Mouse (Mus musculus): ENCODE results near the gene Akap13. TPM values are rescaled to one million over a fixed set of nuclear protein-coding genes. Genes with fewer than 3 reads are reported as not detected.

The Akap13 gene
- polyA plus RNA-seq, 1 experiment from 2014 or later = 17.1 TPM

DNA sequence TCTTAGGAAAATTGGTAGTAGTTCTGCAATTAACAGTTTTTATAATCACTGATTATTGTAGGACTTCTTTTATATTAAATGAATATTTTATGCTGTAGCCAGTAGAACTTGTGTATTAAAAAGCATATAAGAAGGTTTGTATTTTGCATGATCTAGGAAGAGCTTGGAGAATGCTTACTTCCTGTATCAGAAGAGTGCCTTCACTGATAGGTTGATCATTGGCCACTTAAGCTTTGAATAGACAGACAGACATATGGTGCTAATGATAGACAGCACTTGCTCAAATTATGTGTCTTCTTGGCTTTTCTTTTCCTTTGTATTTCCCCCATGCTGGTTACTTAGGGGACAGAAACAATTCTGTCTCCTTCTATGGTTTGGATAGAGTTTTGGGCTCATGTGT, 139.9 kb downstream of the Akap13 start:
- no peaks in the 10 kb centered on the region for H3K36me3 ChIP-seq
- no peak overlapping the region for H3K9ac ChIP-seq (replicated peaks)
- H3K27ac ChIP-seq = no peak overlapping the region
- H3K4me3 ChIP-seq (replicated peaks) = no peak overlapping the region
- no peak overlapping the region for H3K4me2 ChIP-seq (replicated peaks)
- no peaks in the 10 kb centered on the region for H3K27me3 ChIP-seq
- ATAC-seq = no peak
- H3K4me1 ChIP-seq (replicated peaks) = no peaks in the 10 kb centered on the region
- no peaks in the 10 kb centered on the region for H3K9me3 ChIP-seq

DNA sequence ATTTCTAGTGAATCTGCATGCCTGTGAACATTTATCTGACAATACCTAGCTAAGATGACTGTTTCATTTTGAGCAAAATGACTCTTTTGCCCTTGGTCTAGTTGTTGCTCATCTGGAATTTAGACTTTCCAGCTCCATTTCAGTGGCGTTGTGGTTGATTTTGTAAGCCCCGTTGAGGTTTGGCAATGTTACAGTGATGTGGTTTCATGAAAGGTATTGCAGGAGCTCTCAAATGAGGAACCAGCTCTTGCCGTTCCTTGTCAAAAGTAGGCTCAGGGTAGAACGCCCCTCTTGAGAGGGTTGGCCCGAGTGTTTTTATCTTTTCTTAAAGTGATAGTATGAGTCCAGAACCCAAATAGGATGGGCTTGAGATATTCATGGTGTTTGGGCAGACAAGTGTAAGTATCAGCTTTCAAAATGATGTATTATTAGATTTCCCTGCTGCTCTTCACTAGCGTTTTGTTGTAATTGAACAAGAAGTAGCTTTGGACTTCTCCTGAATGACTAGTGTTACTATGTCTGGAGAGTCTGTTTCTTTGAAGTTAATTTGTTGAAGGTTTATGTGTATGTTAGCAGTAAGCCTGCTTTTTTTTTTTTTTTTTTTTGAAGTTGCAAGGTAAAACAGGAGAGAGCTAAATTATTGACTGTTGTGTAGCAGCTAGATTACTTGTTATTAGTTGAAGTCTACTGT, 140.9 kb downstream of the Akap13 start:
- H3K4me2 ChIP-seq (replicated peaks) = no peak overlapping the region
- no peak overlapping the region for H3K9ac ChIP-seq (replicated peaks)
- H3K4me3 ChIP-seq (replicated peaks) = no peak overlapping the region
- H3K27me3 ChIP-seq = no peaks in the 10 kb centered on the region
- no peaks in the 10 kb centered on the region for H3K36me3 ChIP-seq
- H3K9me3 ChIP-seq = no peaks in the 10 kb centered on the region
- H3K27ac ChIP-seq = no peak overlapping the region
- no peak for ATAC-seq
- 88% methylated on average over 6 of the region's 6 CpGs for WGBS
- H3K4me1 ChIP-seq (replicated peaks) = no peaks in the 10 kb centered on the region

DNA sequence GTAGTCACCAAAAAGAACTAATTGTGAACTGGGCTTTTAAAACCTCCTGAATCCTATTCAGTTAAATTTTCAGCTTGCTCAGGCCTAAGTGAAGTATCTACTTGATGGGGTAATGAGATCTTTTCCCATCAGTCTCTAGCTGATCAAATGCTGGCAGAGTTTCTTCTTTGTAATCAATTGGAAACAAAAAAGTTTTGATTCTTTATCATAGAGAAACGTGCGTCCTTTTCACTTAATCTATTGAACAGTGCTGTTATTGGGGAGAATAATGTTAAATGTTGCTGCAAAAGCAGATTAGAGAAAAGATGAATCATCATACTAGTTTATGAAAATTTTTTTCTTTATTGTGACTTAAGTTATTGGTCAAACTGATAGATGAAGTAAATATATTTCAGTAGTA, 142.5 kb downstream of the Akap13 start:
- no peaks in the 10 kb centered on the region for H3K9me3 ChIP-seq
- no peak overlapping the region for H3K9ac ChIP-seq (replicated peaks)
- 86% methylated on average over 2 of the region's 2 CpGs for WGBS
- H3K4me2 ChIP-seq (replicated peaks) = no peak overlapping the region
- H3K27ac ChIP-seq = no peak overlapping the region
- no peaks in the 10 kb centered on the region for H3K27me3 ChIP-seq
- no peak overlapping the region for H3K4me3 ChIP-seq (replicated peaks)
- no peak for ATAC-seq
- no peaks in the 10 kb centered on the region for H3K4me1 ChIP-seq (replicated peaks)
- H3K36me3 ChIP-seq = no peaks in the 10 kb centered on the region

DNA sequence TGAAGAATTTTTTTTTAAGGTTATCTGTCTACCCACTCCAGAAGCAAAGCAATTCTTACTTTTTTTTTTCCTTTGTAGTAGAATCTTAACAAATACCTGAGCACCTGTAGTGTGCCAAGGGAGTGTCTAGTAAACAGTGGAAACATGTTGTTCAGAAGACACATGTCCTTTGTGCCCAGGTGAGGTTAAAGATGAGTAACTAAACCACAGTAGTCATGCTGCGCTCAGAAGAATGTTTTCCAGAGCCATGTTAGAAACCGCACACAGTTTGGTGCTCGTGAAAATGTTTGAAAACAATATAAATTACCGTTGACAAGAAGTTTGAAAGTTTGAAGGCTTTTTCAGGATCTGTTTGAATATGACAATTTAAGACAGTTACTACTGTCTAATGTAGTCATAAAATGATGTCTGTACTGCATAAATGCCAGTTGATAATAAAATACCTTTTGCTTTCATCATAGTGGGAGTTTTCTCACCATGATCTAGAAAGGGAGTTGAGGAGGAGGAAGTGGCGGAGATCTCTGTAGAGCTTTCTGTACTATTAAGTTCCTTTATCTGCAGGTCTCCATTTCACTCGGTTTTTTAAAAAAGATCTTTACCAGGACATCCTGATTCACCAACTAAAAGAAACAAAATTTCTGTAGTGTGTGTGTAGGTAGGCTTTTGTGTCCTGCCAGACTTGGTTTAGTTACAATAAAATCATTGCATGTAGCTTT, 145.2 kb downstream of the Akap13 start:
- H3K4me3 ChIP-seq (replicated peaks) = no peak overlapping the region
- no peaks in the 10 kb centered on the region for H3K4me1 ChIP-seq (replicated peaks)
- WGBS = 96% methylated on average over 6 of the region's 6 CpGs
- ATAC-seq = no peak
- no peak overlapping the region for H3K9ac ChIP-seq (replicated peaks)
- no peak overlapping the region for H3K27ac ChIP-seq
- H3K9me3 ChIP-seq = no peaks in the 10 kb centered on the region
- 0 out of 2 replicates have a peak, but pooled peaks cover 4% of the 10 kb centered on the region for H3K36me3 ChIP-seq
- no peaks in the 10 kb centered on the region for H3K27me3 ChIP-seq
- H3K4me2 ChIP-seq (replicated peaks) = no peak overlapping the region

DNA sequence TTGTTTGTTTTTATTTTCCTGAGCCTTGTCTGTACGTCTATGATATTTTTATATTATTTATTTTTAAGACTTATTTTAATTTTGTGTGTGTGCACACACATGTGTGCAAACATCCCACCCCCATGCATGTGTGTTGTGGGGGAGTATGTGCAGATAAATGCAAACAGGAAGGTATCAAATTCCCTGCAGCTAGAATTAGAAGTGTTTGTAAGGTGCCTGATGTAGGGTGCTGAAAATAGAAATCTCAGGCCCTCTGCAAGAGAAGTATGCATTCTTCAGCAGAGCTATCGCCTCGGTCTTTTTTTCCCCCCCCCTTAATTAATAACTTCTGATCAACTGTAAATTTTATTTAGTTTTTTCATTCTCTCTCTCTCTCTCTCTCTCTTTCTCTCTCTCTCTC, 151.9 kb downstream of the Akap13 start:
- Histone ChIP-seq H3K27ac (no peak overlapping the region), H3K4me2 (replicated peaks) (no peak overlapping the region)
- WGBS = 92% methylated on average over 3 of the region's 3 CpGs

DNA sequence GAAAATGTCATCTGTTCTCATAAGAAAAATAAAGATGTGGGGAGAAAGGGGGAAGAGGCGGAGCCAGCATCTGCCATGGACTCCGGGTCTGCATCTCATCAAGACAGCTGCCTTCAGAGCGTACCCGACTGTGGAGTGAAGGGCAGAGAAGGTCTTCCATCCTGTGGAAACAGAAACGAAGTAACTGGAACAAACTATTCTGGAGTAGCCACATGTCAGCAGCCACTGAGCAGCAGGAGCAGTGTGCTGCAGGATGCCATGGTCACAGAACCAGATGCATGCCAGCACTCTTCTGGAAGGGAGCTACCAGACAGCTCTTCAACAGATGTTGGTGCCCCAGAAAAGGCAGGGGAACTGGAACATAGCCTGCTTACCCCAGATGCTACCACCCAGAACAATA, 153.4 kb downstream of the Akap13 start:
- no peaks in the 10 kb centered on the region for H3K9me3 ChIP-seq
- no peaks in the 10 kb centered on the region for H3K27me3 ChIP-seq
- no peak overlapping the region for H3K4me3 ChIP-seq (replicated peaks)
- H3K27ac ChIP-seq = no peak overlapping the region
- H3K9ac ChIP-seq (replicated peaks) = no peak overlapping the region
- peaks cover 24% of the 10 kb centered on the region for H3K36me3 ChIP-seq
- WGBS = 81% methylated on average over 5 of the region's 5 CpGs
- ATAC-seq = no peak
- no peak overlapping the region for H3K4me2 ChIP-seq (replicated peaks)
- no peaks in the 10 kb centered on the region for H3K4me1 ChIP-seq (replicated peaks)

More for the DNA sequence above, 151.9 kb downstream of the Akap13 start:
- H3K27me3 ChIP-seq = no peaks in the 10 kb centered on the region
- H3K4me3 ChIP-seq (replicated peaks) = no peak overlapping the region
- H3K9me3 ChIP-seq = no peaks in the 10 kb centered on the region
- no peak overlapping the region for H3K9ac ChIP-seq (replicated peaks)
- peaks cover 29% of the 10 kb centered on the region for H3K36me3 ChIP-seq
- no peaks in the 10 kb centered on the region for H3K4me1 ChIP-seq (replicated peaks)
- ATAC-seq = no peak

DNA sequence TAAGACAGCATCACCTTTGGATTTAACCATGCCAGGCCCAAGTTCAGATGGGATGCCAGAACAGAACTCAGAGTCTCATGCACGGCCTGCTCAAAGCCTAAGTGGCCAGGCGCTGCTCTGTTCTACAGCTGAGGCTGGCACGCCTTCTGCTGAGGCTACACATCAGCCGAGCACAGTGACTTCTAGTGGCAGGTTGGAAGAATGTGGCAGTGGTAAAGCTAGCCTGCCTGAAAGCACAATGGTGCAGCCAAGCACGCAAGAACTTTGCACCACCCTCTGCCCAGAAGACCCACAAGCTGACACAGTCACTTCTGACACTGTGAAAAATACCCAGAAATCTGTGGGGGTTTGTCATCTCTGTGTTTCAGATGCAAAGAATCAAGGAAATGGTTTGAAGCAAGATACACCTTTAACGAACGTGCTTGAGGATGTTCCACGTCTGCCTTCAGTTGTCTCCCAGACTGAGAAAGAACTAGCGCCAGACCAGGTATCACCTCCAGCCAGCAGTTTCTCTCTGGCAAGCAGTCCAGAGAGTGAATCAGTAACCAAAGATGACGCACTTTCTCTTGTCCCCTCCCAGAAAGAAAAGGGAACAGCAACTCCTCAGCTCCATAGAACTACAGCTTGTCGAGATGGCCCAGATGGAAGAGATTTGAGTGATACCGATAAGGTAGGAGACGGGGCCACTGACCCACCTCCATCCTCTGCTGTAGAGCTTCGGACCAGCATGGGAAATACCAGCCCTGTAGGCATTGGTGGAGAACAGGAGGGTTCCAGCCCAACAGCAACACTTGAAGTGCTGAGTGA, 154.3 kb downstream of the Akap13 start:
- 84% methylated on average over 14 of the region's 14 CpGs for WGBS
- Histone ChIP-seq H3K36me3 (peaks cover 24% of the 10 kb centered on the region), H3K9me3 (no peaks in the 10 kb centered on the region), H3K4me3 (replicated peaks) (no peak overlapping the region), H3K4me2 (replicated peaks) (no peak overlapping the region), H3K27me3 (no peaks in the 10 kb centered on the region), H3K4me1 (replicated peaks) (no peaks in the 10 kb centered on the region), H3K9ac (replicated peaks) (no peak overlapping the region), H3K27ac (no peak overlapping the region)
- no peak for ATAC-seq

DNA sequence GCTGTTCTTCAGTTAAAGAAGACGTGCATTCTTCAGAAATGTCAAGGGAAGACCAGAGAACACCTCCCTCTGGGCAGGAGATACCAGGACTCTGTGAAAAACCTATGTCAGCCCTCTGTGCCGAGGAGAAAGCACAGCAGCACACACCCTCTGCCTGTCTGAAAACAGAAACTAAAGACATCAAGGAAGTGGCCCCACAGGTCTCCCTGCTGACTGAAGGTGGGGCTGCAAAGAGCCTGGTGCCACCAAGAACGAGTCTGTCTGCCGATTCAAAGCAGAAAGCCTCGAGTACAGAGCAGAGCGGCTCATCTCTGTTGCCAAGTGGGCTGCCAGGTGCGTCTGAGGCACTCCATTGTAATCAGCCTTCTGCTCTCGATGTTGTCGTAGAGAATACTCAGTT, 155.1 kb downstream of the Akap13 start:
- Histone ChIP-seq H3K4me3 (replicated peaks) (no peak overlapping the region), H3K27me3 (no peaks in the 10 kb centered on the region)
- ATAC-seq = no peak

DNA sequence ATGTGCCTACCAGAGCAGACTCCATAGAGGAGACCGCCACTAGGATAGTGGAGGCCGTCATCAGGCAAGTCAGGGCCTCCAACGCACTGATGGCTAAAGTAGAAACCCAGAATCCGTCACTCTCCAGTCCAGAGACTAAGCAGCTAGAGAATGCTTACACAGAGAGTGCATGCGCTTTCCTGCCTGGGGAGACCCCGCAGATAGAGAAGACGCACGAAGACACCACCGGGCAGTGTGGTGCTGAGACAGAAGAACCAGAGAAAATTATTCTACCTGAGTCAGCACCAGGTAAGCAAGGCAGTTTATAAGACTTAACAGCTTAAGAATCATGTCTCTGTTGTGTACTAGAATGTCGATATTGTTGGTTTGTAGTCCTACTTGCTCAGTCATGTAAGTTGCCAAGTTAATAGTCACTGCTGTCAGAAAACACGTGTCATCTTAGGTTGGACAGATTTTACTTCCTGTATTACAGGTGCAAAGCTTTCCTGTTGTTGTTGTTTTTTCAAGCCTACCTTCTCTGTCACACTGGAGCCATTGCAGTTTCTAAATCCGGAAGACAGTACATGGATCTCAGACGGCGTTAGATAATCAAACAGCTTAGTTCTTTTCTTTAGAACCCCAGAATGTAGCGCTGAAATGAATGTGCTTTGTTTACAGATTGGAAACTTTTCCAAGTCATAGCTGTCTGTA, 156.1 kb downstream of the Akap13 start:
- no peaks in the 10 kb centered on the region for H3K27me3 ChIP-seq
- WGBS = 90% methylated on average over 15 of the region's 15 CpGs
- no peak for ATAC-seq

More for the DNA sequence above, 155.1 kb downstream of the Akap13 start:
- H3K27ac ChIP-seq = no peak overlapping the region
- 92% methylated on average over 9 of the region's 9 CpGs for WGBS
- no peak overlapping the region for H3K9ac ChIP-seq (replicated peaks)
- H3K36me3 ChIP-seq = peaks cover 24% of the 10 kb centered on the region
- H3K4me2 ChIP-seq (replicated peaks) = no peak overlapping the region
- no peaks in the 10 kb centered on the region for H3K9me3 ChIP-seq
- no peaks in the 10 kb centered on the region for H3K4me1 ChIP-seq (replicated peaks)

DNA sequence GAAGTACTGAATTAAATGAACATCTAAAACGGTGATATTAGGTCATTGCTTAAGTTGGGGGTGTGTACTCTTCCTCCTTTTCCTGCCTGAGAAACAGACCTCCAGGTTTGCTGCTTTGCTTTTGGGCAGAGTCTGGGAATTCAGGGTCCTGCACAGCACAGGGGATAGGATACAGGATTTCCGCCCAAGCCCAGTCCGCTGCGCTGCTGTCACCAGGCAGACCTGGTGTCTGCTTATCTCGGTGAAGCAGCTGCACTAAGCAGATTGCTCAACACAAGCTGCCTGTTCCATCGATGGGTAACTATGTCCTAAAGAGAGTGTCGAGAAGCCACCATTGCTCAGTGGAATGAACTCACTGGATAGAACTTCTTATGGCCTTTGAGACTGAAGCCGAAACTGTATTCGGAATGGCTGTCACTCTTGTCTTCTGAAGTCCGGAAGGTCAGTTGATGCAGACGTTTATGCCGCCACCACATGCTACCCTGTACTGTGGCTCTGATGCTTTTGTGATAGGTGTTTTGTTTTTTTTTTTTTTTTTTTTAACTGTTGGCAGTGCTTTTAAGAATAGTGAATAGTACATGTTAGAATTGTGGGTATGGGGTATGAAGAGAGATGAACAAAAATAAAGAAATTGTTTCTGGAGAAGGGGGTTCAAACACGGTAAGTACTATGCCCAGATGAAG, 156.8 kb downstream of the Akap13 start:
- ATAC-seq = no peak
- no peak overlapping the region for H3K4me2 ChIP-seq (replicated peaks)

More for the DNA sequence above, 156.1 kb downstream of the Akap13 start:
- Histone ChIP-seq H3K36me3 (peaks cover 24% of the 10 kb centered on the region), H3K4me2 (replicated peaks) (no peak overlapping the region), H3K9me3 (no peaks in the 10 kb centered on the region), H3K4me3 (replicated peaks) (no peak overlapping the region), H3K4me1 (replicated peaks) (no peaks in the 10 kb centered on the region), H3K27ac (no peak overlapping the region), H3K9ac (replicated peaks) (no peak overlapping the region)

DNA sequence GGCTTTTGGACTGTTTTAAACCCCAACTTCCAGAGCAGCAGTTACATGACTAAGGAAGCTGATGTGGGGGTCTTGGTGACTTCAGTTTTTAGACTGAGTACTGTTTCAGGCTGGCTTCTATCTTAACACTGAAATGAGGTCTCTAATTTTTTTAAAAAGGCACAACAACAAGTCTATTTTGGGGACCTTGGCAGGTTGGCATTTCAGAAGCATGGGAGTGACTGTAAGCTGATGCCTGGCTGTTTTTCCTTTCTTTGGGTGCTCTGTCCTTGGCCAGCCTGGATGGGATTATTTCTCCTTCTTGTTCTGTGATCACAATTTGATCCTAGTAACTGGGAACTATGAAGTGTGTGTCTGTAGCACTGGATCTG, 157.3 kb downstream of the Akap13 start:
- no peak for ATAC-seq
- Histone ChIP-seq H3K9ac (replicated peaks) (no peak overlapping the region), H3K4me3 (replicated peaks) (no peak overlapping the region), H3K36me3 (peaks cover 24% of the 10 kb centered on the region), H3K27me3 (no peaks in the 10 kb centered on the region), H3K4me1 (replicated peaks) (no peaks in the 10 kb centered on the region), H3K4me2 (replicated peaks) (no peak overlapping the region), H3K27ac (no peak overlapping the region), H3K9me3 (no peaks in the 10 kb centered on the region)

More for the DNA sequence above, 156.8 kb downstream of the Akap13 start:
- Histone ChIP-seq H3K9me3 (no peaks in the 10 kb centered on the region), H3K27ac (no peak overlapping the region), H3K4me3 (replicated peaks) (no peak overlapping the region), H3K27me3 (no peaks in the 10 kb centered on the region), H3K9ac (replicated peaks) (no peak overlapping the region), H3K36me3 (peaks cover 24% of the 10 kb centered on the region), H3K4me1 (replicated peaks) (no peaks in the 10 kb centered on the region)
- WGBS = 86% methylated on average over 13 of the region's 13 CpGs
